Mouse (Mus musculus) embryonic facial prominence, embryonic 12.5 days (tissue): ENCODE measurements around the gene Tcn2. TPM values are rescaled to one million over a fixed set of nuclear protein-coding genes. Genes with fewer than 3 reads are reported as not detected.
A peak's percentile ranks its signal among the peaks of the same experiment; 100 is the strongest.

Source experiments
- ATAC-seq: fragments of 200-750 bp; cut with Nextera tagmentation; 2 replicates; pipeline ENCODE4 v1.8.0; 2017; ENCODE audit not compliant: insufficient number of reproducible peaks, insufficient read depth, low FRiP score, low TSS enrichment
- H3K27ac ChIP-seq: fragments of 300-500 bp; sonication (generic); 2 replicates; pipeline ENCODE4 v1.5.1; 2016; ENCODE audit warnings: mild to moderate bottlenecking
- H3K27me3 ChIP-seq: fragments of 300-500 bp; sonication (generic); 2 replicates; pipeline ENCODE4 v1.6.1; 2016; ENCODE audit warnings: mild to moderate bottlenecking, moderate library complexity
- H3K36me3 ChIP-seq: fragments of 300-500 bp; sonication (generic); 2 replicates; pipeline ENCODE4 v1.6.1; 2016; ENCODE audit warnings: mild to moderate bottlenecking
- H3K4me1 ChIP-seq: fragments of 300-500 bp; sonication (generic); 2 replicates; pipeline ENCODE4 v1.6.1; 2016
- H3K4me2 ChIP-seq: fragments of 300-500 bp; sonication (generic); replicated peaks from 2 replicates; pipeline ENCODE4 v1.6.1; 2016; ENCODE audit warnings: mild to moderate bottlenecking, moderate library complexity
- H3K4me3 ChIP-seq: fragments of 300-500 bp; sonication (generic); 2 replicates; pipeline ENCODE4 v1.5.1; 2016; ENCODE audit warnings: mild to moderate bottlenecking
- H3K9ac ChIP-seq: fragments of 300-500 bp; sonication (generic); 2 replicates; pipeline ENCODE4 v1.6.1; 2016; ENCODE audit warnings: mild to moderate bottlenecking, moderate library complexity
- H3K9me3 ChIP-seq: fragments of 300-500 bp; sonication (generic); 2 replicates; pipeline ENCODE4 v1.6.1; 2016; ENCODE audit warnings: mild to moderate bottlenecking, moderate library complexity
- WGBS: fragments of 180-500 bp; shearing (Covaris S2); methylation state at CpG from one replicate; pipeline ENCODE4 v1.1.7; 2016; 5-methylcytosine and 5-hydroxymethylcytosine counted together
- polyA plus RNA-seq: library from polyadenylated mRNA; unstranded; fragments of >200 nt; fragmentation: Nextera tagmentation; extraction: Ambion mirVana; gene quantifications from 2 replicates; pipeline ENCODE4 v1.2.1, GENCODE M21; 2016

Tcn2 gene
- polyA plus RNA-seq, 1 experiment from 2014 or later = 36.1 TPM

DNA sequence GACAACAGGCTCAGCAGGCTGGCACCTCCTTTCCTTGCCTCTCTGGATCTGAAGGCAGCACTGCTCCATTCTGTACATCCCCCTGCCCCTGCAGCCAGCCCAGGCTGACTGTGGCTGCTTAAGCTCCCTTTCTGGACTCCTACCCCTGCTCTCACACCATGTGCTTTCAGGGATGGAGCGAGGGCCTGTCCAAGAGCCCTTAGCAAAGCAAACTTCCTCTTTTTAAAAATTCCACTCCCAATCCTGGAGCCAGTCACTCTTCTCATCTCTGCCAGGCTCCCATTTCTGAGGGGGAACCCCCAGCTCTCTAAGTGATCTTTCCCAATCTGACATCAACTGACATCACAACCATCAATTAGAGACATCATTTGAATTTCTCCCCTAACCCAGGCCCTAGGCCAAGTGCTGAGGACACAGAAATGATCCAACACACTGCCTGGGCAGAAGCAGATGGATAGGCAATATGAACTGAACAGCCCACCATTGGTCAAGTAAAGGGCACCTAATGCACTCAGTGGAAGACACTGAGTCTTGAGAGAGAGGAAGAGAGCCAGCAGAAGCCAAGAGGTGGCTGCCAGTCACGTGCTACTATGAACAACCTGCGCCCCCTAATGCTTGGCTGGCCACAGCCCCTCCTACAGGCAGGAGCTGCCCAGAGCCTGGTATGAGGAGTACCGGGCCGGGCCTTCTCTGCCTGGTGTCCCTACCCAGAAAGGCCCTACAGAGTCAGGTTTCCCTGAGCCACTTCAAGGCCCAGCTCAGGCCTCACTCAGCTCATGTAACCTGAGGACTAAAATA is 21.2 kb downstream of the Tcn2 start:
- Histone ChIP-seq H3K4me1 (peaks cover 24% of the 10 kb centered on the region), H3K9ac (peak overlapping the region; percentile 8; the same call in 1 of the 2 replicates), H3K36me3 (no peaks in the 10 kb centered on the region), H3K27ac (no peak overlapping the region), H3K4me2 (peak overlapping the region; percentile 22; the same call in 1 of the 2 replicates), H3K9me3 (no peaks in the 10 kb centered on the region), H3K4me3 (no peak overlapping the region), H3K27me3 (peaks cover 21% of the 10 kb centered on the region)
- no peak for ATAC-seq
- WGBS = 53% methylated on average over 5 of the region's 5 CpGs

- Histone ChIP-seq H3K9ac (no peak overlapping the region), H3K4me2 (no peak overlapping the region), H3K4me3 (no peak overlapping the region), H3K27ac (no peak overlapping the region), H3K9me3 (no peaks in the 10 kb centered on the region), H3K4me1 (peaks cover 24% of the 10 kb centered on the region), H3K27me3 (peaks cover 21% of the 10 kb centered on the region), H3K36me3 (no peaks in the 10 kb centered on the region)
- no peak for ATAC-seq
- whole genome bisulfite sequencing = 92% methylated on average over 4 of the region's 4 CpGs
These were observed 22.7 kb downstream of the Tcn2 start for GRCm38 (mm10) chr11:3909236-3909635.

DNA sequence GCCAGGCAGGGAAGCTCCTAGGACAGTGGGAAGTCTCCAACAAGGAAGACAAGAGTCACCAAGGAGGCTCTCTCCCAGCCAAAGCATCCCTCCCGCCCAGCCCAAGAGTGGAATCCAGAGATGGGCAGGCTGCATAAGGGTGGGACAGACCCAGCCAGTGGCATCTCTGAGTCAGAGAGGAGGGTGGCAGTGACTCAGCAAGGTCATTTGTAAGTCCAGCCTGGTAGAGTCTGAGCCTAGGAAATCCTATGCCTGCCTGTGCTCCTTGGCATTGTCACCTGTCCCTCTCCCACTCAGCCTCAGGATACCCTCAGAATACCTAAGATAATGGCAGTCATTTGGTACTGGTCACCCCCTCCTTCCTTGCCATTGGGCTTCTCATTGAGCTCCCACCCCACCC is 26.5 kb downstream of the Tcn2 start:
- Histone ChIP-seq H3K4me2 (no peak overlapping the region), H3K27ac (no peak overlapping the region), H3K4me1 (0 out of 2 replicates have a peak, but pooled peaks cover 4% of the 10 kb centered on the region), H3K9me3 (no peaks in the 10 kb centered on the region), H3K9ac (no peak overlapping the region), H3K4me3 (no peak overlapping the region), H3K36me3 (no peaks in the 10 kb centered on the region), H3K27me3 (no peaks in the 10 kb centered on the region)
- WGBS = 91% methylated on average over 1 of the region's 1 CpGs
- ATAC-seq = no peak

DNA sequence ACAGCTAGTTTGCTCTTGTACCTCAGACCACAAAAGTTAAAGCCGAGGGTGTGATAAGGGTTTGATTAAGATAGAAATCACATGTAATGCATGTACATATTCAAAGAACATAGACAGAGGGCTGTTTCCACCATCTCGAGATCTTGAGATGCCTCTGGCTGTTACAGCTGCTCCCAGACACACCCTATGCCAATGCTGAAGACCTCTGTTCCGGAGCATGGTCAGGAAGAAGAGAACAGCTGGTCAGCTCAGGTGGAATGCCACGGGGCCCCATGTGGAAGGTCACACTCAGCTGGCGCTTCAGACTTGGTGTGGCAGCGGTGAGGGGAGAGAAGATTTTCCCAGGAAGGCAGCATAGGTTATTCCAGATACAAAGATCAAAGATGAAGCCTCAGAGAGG is 27.3 kb downstream of the Tcn2 start:
- H3K9me3 ChIP-seq = no peaks in the 10 kb centered on the region
- no peak for ATAC-seq
- H3K27ac ChIP-seq = no peak overlapping the region
- no peaks in the 10 kb centered on the region for H3K27me3 ChIP-seq
- H3K36me3 ChIP-seq = no peaks in the 10 kb centered on the region
- no peak overlapping the region for H3K4me3 ChIP-seq
- H3K4me2 ChIP-seq = no peak overlapping the region
- 90% methylated on average over 6 of the region's 6 CpGs for WGBS
- H3K9ac ChIP-seq = no peak overlapping the region
- 0 out of 2 replicates have a peak, but pooled peaks cover 4% of the 10 kb centered on the region for H3K4me1 ChIP-seq

DNA sequence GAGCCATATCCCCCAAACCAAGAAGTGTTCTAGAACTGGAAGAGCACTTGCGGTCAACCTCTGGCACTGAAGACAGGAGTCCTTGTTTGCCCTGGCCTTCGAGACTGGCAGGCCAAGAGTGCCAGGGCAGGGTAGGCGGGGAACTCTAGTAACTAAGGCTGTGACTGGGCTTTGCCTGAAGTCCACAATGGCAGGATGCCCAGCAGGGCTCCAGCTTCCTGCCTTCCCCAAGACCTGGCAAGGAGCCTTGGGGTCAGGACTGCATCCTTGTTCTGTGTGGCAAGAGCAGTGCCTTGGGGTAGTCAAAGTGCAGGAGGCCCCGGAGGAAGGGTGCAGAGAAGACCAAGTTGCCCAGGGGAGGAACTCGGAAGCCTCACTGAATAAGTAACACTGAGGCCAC is 28.9 kb downstream of the Tcn2 start:
- 76% methylated on average over 5 of the region's 5 CpGs for WGBS
- peaks cover 8% of the 10 kb centered on the region; the same call in 1 of the 2 replicates for H3K36me3 ChIP-seq
- ATAC-seq = no peak
- H3K9me3 ChIP-seq = no peaks in the 10 kb centered on the region
- H3K27me3 ChIP-seq = no peaks in the 10 kb centered on the region
- no peaks in the 10 kb centered on the region for H3K4me1 ChIP-seq
- H3K4me2 ChIP-seq = no peak overlapping the region
- no peak overlapping the region for H3K9ac ChIP-seq
- H3K4me3 ChIP-seq = no peak overlapping the region
- no peak overlapping the region for H3K27ac ChIP-seq

DNA sequence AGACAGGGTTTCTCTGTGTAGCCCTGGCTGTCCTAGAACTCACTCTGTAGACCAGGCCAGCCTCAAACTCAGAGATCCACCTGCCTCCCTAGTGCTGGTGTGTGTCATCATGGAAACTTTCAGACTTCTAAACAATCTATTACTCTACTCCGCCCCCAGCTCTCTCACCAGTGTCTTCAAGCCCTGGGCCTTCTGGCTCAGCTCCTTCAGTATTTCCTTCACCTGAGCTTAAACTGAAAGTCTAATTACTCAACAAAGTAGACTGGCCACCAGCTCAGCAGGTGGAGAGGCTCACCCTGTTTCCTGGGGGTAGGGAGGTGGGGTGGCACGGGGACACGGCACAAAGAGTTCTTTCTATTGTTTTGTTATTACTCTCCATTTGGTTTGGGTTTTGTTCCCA is 29.4 kb downstream of the Tcn2 start:
- Histone ChIP-seq H3K9me3 (no peaks in the 10 kb centered on the region), H3K4me2 (no peak overlapping the region), H3K4me3 (no peak overlapping the region), H3K27ac (no peak overlapping the region), H3K9ac (no peak overlapping the region), H3K4me1 (no peaks in the 10 kb centered on the region), H3K36me3 (peaks cover 11% of the 10 kb centered on the region; the same call in 1 of the 2 replicates), H3K27me3 (no peaks in the 10 kb centered on the region)
- no peak for ATAC-seq
- 93% methylated on average over 3 of the region's 3 CpGs for WGBS

GRCm38 (mm10) chr11:3900296-3900695 is 31.7 kb downstream of the Tcn2 start:
- Histone ChIP-seq H3K36me3 (peaks cover 15% of the 10 kb centered on the region), H3K4me1 (no peaks in the 10 kb centered on the region), H3K27ac (no peak overlapping the region), H3K9me3 (no peaks in the 10 kb centered on the region), H3K9ac (no peak overlapping the region), H3K4me3 (no peak overlapping the region), H3K27me3 (no peaks in the 10 kb centered on the region), H3K4me2 (no peak overlapping the region)
- ATAC-seq = no peak
- 85% methylated on average over 6 of the region's 6 CpGs for WGBS

DNA sequence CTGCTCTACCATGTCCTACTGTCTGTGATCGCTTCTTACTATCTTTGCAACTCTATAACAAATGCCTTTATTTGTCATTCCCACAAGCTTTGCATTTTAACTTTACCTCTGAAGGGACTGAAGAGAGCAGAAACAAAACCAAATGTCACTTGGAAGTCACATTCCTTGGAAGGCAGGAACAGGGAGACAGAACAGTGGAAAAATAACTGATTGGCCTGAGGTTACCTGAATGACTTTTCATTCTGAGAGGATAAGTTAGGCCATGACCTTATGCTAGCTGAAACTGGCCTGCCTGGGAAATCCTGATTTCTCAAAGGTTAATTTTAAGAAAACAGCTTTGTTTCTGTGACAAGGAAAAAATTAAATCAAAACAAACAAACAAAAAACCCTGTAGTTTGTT is 36.0 kb downstream of the Tcn2 start:
- Histone ChIP-seq H3K36me3 (peaks cover 15% of the 10 kb centered on the region), H3K27me3 (no peaks in the 10 kb centered on the region), H3K9me3 (no peaks in the 10 kb centered on the region), H3K4me3 (no peak overlapping the region), H3K9ac (no peak overlapping the region), H3K4me2 (peak overlapping the region; percentile 69; the same call in 1 of the 2 replicates), H3K4me1 (no peaks in the 10 kb centered on the region), H3K27ac (no peak overlapping the region)
- 100% methylated on average over 1 of the region's 1 CpGs for WGBS
- no peak for ATAC-seq

DNA sequence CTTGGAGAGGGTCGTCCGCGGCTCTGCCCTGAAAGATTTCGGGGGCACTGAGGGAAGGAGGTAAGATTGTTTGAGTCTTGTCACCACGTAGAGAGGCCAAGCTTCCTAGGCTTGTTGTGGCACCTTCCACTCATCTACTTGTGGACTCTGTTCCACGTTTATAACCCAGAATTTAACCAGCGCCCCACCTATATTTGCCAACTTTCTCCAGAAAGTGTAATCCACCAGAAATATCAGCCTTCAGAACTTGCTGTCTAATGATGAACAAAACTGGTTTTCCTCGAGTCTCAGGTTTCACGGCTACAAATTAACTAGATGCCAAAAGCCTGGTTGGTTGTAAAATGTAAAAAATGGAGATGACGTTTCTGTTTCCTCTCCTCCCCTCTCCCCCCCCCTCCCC is 36.5 kb downstream of the Tcn2 start:
- WGBS = 3% methylated on average over 10 of the region's 10 CpGs
- Histone ChIP-seq H3K4me3 (peak overlapping the region; percentile 52), H3K36me3 (peaks cover 15% of the 10 kb centered on the region), H3K27me3 (no peaks in the 10 kb centered on the region), H3K9ac (peak overlapping the region; percentile 44), H3K27ac (peak overlapping the region; percentile 54), H3K4me1 (no peaks in the 10 kb centered on the region), H3K4me2 (peak overlapping the region; percentile 69), H3K9me3 (no peaks in the 10 kb centered on the region)
- no peak for ATAC-seq

DNA sequence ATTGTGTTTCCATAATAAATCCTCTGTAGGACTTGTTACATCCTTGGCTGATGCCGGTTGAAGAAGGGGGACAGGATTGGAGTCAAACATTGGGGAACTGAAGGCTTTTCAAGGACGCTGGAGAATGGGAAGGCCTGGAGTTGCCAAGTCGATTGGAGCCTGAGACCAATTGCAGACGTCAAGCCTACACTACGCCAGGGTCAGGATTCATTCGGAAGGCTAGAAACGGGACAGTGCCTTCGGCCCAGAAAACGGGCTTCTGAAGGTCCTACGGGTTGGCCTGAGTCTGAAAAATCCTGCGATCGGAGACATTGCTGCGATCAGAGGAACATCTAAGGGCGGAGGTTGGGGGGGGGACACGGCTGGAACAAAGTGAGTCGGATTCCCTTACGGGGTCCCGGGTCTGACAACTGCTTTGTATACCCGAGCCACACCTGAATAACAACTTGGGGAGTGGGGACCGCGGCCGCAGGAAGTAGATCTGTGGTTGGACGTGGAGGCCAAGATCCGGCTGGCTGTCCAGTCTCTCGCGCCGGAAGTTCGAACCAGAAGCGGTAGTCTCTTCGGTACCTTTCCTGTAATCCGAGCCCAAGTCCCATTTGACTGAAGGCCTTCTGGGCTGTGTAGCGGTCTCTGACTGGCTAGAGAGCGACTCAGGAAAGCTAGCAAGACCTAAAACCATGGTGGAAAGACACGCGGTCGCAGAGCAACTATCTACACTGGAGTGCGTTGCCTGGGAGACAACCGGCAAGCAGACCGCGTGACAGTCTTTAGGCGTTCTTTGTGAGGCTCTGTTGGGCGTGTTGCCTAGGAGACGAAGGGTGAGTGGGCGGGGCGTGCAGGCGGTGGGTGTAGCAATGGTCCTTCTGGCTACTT is 37.3 kb downstream of the Tcn2 start, which contains the start of the genes 4921536K21Rik and Dusp18:
Gene 4921536K21Rik (minus strand): TSS at position 693 of the 876 bp plus-strand sequence.
Gene Dusp18 (plus strand): TSS at position 835 of the 876 bp plus-strand sequence.
- H3K9me3 ChIP-seq = no peaks in the 10 kb centered on the region
- H3K4me1 ChIP-seq = no peaks in the 10 kb centered on the region
- no peaks in the 10 kb centered on the region for H3K27me3 ChIP-seq
- peak within 1 kb of the TSS; percentile 44 for H3K9ac ChIP-seq
- WGBS = 3% methylated on average over 46 of the region's 46 CpGs
- H3K27ac ChIP-seq = peak within 1 kb of the TSS; percentile 54
- peaks cover 15% of the 10 kb centered on the region for H3K36me3 ChIP-seq
- peak within 1 kb of the TSS; percentile 52 for H3K4me3 ChIP-seq
- peak within 1 kb of the TSS; percentile 69 for H3K4me2 ChIP-seq
- ATAC-seq = peak; percentile 95

DNA sequence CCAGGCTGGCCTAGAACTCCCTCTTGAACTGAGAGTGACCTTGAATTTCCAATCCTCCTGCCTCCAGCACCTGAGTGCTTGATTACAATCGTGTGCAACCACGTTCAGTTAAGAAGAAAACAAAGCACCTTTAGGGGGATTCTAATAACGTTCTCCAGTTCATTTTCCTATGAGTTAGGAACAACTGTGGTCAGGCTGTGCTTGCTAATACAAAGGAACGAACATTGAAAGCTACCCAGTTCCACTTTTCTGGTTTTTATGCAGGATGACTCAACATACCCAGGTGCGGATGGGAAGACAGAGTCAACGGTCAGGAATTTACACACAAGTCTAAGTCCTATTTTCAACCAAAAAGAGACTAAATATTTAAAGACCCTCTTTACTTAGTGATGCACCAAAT is 38.0 kb downstream of the Tcn2 start:
- peak overlapping the region; percentile 69; the same call in 1 of the 2 replicates for H3K4me2 ChIP-seq
- H3K27ac ChIP-seq = no peak overlapping the region
- H3K4me3 ChIP-seq = no peak overlapping the region
- no peaks in the 10 kb centered on the region for H3K4me1 ChIP-seq
- peaks cover 12% of the 10 kb centered on the region for H3K36me3 ChIP-seq
- 78% methylated on average over 6 of the region's 6 CpGs for WGBS
- H3K9ac ChIP-seq = no peak overlapping the region
- no peaks in the 10 kb centered on the region for H3K27me3 ChIP-seq
- H3K9me3 ChIP-seq = no peaks in the 10 kb centered on the region
- ATAC-seq = no peak
